Mouse (Mus musculus) left cerebral cortex, adult 18-20 months (tissue): Measurements from ENCODE around the gene Sox6. TPM values are rescaled to one million over a fixed set of nuclear protein-coding genes. Genes with fewer than 3 reads are reported as not detected.

Source experiments
- DNase-seq, 2 experiments: peaks; one replicate each; pipeline ENCODE4 v3.0.0; 2021 to 2022; ENCODE audit warnings: low spot score in 2 of 2, mixed read lengths in 1 of 2
- total RNA-seq, 2 experiments: library from RNA; stranded (reverse); gene quantifications; 2 replicates each; pipeline ENCODE4 v1.2.3; 2021

Gene Sox6
- total RNA-seq, 2 experiments from 2014 or later = 25.9 to 34.4 TPM

DNA sequence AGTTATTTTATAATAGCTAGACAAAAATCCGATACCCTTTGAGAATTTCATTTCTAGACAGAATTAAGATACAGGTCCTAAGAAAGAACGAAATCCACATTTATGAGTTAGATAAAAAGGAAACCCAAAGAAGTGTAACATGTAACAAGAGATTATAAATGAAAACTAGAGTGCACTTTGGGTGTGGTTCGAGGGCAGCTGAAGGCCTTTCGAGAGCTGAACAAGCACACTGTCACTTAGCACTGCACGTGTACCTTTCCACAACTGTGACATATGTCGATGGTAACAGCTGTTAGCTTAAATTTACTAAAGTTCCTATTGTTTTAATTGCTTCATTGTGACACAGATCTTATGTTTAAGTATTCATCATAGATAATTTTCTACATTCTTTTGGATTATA lies 142.8 kb downstream of the Sox6 start:
- DNase-seq = no peak

DNA sequence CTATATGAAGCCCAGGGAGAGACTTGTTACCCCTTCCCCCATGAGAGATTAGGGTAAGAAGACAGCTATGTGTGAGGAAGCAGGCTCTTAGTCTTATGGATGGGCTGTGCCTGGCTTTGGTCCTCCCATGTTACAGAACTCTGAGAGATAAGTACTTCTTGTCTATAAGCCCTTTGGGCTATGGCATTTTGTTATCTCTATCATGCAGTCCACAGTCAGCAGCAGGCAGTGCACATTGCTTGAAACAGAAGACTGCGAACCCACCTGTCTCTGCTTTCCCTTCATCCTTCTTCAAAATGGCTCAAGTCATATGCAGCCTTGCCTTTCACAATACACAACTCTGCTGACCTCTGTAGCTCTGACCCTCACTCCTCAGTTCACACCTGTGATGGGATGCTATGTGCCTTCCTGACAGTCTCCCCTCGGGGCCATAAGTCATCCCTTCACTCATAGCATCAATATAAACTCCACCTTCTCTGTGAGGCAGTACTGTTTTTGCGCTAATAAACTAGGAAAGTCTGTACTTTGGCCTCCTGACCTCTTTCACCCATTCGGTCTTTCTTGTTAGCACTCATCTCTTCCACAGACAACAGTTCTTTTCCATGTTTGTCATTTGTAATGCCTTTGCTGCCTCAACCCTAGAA lies 143.4 kb downstream of the Sox6 start:
- DNase-seq = no peak

GRCm38 (mm10) chr7:115891482-115891881 lies 147.1 kb downstream of the Sox6 start:
- DNase-seq = no peak

DNA sequence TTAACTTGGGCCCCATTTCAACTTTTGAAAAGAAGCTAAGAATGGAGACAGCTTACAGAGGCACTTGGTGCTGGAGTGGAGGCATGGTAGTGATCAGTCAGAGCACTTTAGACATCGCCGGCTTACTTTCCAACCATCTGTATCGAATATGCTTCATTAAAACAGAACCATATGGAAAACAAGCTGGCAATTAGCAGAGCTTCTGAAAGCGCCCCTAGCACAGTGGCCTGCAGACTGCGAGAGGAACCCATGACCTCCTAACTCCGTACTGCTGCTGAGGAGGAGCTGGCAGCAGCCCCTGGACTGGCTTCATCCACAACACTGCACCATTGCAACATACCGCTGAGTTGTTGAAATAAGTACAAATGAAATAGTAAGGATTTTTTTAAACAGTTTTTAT lies 148.7 kb downstream of the Sox6 start:
- DNase-seq = no peak

- no peak for DNase-seq
These were observed 150.0 kb downstream of the Sox6 start for GRCm38 (mm10) chr7:115888561-115888960.

DNA sequence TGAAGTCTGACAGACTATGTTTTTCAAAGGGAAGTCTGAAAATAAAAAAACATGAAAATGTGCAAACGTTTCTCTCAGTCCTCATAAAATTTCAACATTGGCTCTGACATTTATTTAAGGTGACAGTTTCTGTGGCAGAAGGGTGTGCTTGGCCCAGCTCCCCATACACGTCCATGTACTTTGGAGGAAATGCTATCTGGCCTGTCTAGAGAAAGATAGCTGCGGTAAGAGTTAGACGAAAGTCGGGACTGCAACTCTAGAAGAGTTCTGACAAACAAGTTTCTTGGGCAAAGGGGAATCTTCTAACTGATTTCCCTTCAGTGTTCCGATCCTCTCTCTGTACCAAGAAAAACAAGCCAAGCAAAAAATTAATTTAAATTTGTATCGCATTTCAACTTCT lies 150.5 kb downstream of the Sox6 start:
- no peak for DNase-seq

DNA sequence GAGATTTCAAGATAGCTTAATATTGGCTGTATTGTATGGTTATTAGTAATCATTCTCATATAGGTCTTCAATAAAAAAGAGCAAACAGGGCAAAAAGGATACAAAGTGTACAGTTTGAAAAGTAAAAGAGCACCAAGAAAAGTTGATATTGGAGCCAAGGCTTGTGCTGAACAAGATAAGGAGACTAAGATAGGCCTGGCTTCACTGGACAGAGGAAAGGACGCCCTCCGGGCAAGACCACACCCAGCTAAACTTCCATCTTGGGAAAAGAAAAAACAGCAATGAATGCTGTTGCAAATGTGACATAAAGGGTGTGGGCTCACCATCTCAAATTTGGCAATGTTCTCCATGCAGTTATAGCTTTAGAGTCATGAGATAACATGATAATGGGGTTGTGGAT lies 165.7 kb downstream of the Sox6 start:
- no peak for DNase-seq

DNA sequence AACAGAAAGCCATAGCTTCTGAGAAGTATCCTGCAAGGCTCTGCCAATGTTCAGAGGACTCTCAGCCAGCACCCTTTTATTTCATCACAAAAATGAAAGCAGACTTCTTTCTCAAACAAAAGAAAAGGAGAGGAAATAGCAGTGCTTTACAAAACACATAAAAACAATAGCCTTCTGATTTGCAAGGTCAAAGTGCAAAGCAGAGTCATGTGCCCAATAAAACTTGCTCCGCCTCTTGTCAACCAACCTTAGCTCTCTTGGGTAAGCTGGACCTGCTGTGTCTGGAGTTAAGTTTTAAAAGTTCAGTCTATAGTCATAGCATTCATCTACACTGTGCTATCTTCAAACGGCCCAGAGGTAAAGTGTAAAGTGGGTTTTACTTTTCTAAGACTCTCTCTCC lies 170.1 kb downstream of the Sox6 start:
- no peak for DNase-seq

DNA sequence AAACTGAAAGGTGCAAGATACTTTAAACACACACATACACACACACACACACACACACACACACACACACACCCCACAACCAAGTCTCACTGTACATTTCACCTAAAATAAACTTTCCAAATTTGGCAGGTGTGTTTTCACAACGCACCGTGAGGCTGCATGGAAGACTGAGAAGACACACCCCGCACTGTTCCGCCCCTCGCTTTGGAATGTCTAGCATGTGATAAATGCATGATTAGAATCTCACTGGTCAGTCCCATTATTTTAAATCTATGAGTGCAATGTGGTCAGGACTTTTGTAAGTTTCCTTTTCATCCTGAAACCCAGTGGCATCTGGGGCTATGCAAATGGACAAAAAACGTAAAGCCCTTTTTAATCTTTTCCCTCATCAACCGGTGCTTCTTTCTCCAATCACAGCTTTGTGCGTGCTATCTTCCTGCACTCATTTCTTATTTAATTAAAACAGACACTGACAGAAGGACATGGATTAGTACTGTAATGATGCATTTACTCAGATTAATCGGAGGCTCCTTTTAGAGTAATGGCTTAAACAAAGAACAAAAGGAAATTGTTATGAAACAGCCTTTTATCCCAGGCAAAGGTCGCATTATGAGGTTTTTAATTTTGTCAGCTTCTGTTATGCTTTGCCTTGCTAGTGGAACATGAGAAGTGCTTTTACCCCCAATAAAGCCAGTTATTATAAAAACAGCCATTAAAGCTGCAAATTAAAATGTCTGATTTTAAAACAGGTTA lies 170.9 kb downstream of the Sox6 start:
- DNase-seq = no peak

DNA sequence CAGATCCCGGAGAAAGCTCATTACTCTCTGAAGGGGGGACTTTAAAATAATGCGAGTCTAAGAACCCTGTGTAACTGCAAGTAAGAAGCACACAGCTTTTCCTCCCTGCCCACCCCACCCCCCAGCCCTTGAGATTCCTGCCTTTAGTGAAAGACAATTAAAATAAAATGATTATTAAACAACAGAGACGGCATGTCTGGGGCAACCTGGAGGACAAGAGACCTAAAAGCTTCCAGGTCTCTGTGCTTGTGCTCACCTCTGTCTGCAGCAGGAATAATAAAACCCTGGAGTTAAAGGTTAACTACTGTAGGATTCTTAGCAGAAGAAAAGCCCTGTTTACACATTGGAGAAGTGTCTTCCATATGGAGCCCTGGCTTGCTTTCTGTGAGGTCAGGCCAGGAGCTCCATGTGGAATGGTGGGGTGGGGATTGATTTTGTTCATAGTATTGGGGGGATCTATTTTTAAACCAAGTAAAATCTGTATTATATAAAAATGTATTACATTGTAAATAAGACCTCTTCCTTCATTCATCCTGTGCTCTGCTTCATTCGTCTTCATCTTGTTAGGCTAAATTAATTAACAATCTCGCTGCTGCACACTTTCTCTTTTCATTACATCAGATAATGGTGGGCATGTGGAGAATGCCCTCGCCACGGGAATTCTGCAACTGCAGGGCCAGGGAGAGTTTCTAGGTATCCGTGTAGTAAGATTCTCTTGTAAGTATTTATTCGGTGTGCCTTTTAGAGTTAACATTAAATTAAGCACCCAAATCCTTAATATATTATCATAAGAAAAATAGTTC lies 171.7 kb downstream of the Sox6 start:
- no peak for DNase-seq

DNA sequence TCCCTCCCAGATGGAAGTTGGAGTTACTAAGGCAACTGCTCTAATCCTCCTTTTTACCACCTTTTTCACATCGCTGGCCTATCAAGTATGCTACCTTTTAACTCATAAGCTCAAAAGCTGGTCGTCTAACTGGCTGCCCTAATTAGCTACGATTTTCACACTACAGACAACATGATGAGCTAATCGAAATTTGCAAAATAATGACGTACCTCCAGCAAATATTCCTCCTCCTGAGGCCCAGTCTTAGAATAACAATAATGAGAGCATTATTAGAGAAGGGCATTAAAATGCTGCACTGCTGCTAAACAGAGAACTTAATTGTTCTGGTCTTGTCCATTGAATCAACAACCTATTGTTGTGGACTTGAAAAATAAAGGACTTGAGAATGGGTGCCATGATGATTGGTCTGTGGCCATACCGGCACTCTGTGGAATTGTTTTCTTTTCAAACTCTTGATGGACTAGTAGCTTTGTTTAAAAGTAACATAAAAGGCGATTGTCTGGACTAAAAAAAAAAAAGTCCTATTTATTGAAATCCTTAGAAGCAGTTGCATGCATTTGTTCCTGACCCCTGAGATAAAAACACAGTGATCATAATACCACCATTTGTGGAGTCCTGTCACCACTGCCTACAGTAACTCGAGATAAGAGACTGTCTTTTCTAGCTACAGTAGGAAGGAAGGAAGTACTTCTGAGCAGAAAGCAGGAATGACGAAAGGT lies 172.5 kb downstream of the Sox6 start:
- DNase-seq = no peak

DNA sequence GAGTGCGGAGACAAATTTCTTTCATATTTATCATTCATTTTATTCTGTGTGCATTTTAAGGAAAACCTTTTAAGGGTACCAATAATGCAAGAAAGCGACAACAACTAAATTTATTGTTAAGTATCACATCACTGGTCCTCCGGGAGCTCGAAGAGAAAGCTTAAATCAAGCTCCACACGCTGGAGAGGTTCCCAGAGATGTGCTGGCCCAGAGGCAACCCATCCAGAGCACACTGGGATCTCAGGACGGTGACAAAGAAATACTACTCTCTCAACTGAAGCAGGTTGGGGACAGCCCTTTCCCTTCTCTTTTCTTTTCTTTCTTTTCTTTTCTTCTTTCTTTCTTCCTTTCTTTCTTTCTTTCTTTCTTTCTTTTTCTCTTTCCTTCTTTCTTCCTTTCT lies 173.4 kb downstream of the Sox6 start:
- no peak for DNase-seq

- DNase-seq = no peak
These were observed 174.2 kb downstream of the Sox6 start for GRCm38 (mm10) chr7:115864411-115864810.

DNA sequence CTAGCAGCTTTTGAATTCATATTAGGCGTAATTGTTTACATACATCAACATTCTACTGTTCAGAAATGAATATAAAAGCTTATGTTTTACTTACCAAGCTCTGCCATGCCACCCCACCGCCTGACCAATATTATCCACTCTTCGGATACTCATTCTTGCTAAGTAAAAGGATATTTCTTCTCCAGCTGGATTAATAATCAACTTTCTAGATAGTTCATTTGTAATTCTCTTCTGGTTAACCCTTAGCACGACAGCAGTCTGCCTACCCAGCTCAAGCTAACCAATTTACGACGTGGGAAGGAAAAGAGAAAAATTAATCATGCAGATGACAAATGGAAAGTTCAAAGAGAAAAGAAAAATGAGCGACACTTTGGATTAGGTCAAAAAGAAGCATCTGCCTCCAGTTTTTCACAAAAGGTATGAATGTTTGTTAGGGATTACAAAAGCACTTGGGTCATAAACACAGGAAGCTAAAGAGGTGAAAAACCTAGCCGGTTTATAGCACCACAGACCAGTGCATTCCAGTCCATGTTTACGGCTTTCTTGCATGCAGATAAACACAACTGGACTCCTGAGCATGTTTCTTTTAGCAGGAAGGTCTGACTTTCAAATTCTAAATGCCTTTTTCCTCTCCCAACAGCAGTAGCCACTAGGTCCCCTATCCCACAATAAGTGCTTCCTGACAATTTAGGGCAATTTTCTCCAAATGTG lies 178.8 kb downstream of the Sox6 start:
- no peak for DNase-seq

GRCm38 (mm10) chr7:115851131-115851530 lies 187.5 kb downstream of the Sox6 start:
- no peak for DNase-seq

DNA sequence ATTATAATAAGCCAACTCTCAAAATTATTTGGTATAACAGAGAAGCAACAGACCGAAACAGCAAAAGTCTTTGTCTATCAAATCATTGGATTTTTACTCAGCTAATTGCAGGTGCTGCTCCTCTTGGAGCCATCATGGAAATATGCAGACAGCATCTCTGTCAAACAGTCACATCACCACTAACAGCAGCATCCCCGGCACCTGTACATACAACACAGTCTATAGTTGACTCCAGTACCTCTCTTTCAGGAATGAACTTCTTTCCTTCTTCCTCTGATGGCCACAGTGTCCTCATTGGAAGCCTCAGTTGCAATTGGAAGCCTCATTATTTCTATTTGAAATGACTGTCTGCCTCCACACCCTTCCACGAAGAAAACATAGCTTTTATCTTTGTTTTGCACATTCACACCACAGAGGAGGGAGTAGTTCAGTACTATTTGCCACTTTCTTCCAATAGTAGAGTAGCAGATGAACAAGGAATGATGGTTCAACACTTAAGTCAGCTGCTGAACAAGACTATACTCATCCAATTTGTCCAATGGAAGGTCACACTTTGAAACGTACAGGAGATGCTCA lies 192.7 kb downstream of the Sox6 start:
- DNase-seq = no peak

DNA sequence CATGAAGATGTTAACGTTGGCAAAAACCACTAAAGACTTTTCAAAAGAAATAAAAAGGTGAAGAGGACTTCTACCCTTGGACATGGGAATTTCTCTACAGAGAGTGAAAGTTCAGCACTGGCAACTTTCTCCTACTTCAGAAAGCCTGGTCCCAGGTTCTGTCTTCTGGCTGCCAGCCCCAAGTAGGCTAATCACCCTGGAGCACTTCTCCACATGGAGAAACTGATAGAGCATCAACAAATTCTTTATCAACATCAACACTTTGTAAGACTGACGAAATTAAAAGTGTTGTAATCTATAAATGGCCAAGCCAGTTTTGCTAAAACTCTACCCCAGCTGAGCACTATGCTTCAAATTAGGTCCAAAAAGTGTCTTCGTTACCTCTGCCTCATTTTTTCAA lies 193.7 kb downstream of the Sox6 start:
- DNase-seq = no peak

DNA sequence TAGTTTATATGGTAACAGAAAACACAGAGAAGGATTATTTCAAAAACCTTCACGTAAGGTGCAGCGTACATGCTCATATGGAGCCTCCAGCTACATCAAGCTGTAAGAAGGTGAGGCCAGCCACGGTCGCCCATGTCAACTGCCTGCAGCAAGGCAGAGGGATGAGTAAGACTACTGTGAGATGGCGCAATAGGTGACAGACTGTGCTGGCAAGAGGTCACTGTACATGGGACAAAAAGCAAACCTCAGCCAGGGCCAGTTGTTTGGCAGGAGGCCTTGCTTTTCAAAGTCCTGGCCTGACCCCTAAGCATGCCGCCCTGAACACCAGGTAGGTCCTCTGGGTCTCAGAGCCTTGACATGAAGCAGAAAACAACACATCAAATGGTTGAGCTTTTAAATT lies 194.2 kb downstream of the Sox6 start:
- DNase-seq = no peak

- no peak for DNase-seq
These were observed 196.3 kb downstream of the Sox6 start for GRCm38 (mm10) chr7:115842251-115842650.

DNA sequence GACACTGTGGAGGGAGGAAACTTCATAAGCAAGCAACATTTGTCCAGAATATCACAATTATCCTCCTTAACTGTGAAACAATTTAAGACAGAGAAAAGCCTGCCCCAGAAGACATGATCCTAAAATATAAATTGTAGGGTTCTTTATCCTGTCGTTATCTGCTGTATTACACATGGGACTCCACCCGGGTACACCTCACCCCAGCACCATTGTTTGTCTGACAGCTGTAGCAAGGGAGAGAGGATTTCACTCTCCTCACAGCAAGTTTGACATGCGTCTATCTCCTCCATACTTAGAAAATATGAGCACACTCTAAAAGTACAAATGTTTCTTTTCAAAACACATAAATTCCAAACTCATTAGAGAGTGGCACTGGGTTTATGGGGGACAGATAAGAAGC lies 198.0 kb downstream of the Sox6 start:
- no peak for DNase-seq

DNA sequence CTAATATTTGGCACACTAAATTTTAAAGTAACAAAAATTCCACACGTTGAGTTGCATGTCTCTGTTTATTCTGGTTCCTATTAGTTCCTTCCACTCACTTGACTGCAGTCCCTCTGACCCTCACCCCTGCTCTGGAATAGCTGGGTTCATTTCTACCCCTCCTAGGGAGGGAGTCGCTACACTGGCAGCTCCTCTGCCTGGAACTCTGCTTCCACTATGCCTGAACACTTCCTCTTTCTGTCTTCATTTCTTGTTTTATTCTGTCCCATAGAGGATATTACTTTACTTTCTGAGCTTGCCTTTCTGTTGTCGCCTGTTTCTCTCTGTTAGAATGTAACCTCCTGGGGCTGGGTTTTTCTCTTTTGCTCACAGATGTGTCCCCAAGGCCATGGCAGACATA lies 203.6 kb downstream of the Sox6 start:
- no peak for DNase-seq
